In the genomic region with DNA sequence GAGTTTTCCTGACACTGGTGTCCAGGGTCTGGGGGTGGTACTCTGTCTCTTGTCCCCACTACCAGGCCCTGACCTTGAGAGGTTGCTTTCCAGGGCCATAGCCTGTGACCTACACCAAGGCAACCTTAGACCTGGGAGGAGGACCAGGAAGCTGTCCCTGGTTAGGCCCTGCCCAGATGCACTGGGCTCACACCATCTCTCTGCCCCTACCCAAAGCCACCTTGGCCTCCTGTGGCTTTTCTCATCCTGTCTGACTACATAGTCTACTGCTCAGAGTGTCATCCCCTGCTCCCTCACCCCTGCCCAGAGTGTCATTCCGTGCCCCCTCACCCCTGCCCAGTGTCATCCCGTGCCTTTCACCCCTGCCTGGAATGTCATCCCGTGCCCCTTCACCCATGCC, we compare ENCODE assay signal across 14 mouse cellular contexts. TPM values are rescaled to one million over a fixed set of nuclear protein-coding genes. Genes with fewer than 3 reads are reported as not detected.
DNase-seq lines count a peak whose midpoint lies in the region; ATAC-seq and TF ChIP-seq lines count a peak whose summit lies in the region.
"Had no signal": no experiment of that assay in that cellular context is flagged by ENCODE, and none has a peak within 500 bp of the region (broad histone marks: within the 10 kb centered on the region; RNA-seq: fewer than 3 reads in every experiment).

No protein-coding gene starts in this region.

- TF ChIP-seq EP300 in stomach, postnatal 0 days (optimal IDR thresholded peaks at IDR 0.05): no peak

- H3K36me3 ChIP-seq in heart, embryonic 12.5 days: peaks cover 37% of the 10 kb centered on the region
- H3K36me3 ChIP-seq in stomach, embryonic 16.5 days (ENCODE audit: control insufficient read depth, insufficient read depth, low read length): peaks cover 7% of the 10 kb centered on the region; the same call in 1 of the 2 replicates
- H3K36me3 ChIP-seq in stomach, postnatal 0 days (ENCODE audit: control insufficient read depth, insufficient read depth, low read length): peaks cover 4% of the 10 kb centered on the region; the same call in 1 of the 2 replicates
- 0 out of 2 replicates have a peak, but pooled peaks cover 6% of the 10 kb centered on the region for H3K36me3 ChIP-seq in liver, embryonic 16.5 days (ENCODE audit: control insufficient read depth, insufficient read depth)

- TF ChIP-seq CTCF in stomach, postnatal 0 days (IDR thresholded peaks at IDR 0.05; ENCODE audit: low read depth): no peak

- H3K4me2 ChIP-seq in heart, embryonic 12.5 days: peak overlapping the region; percentile 51
- no peak overlapping the region for H3K4me2 ChIP-seq in stomach, embryonic 16.5 days (ENCODE audit: low read depth, low read length)
- H3K4me2 ChIP-seq in stomach, postnatal 0 days (replicated peaks; ENCODE audit: low read depth): no peak overlapping the region
- peak overlapping the region; percentile 74 for H3K4me2 ChIP-seq in liver, embryonic 16.5 days (ENCODE audit: low read depth, low read length)
- H3K4me2 ChIP-seq: heart, embryonic 15.5 days had no signal

- DNase-seq in heart, postnatal 36 days: no peak
- no peak for DNase-seq in stomach, postnatal 0 days (ENCODE audit: low spot score)
- no peak for DNase-seq in embryo, embryonic 10 days (ENCODE audit: low spot score)
- no peak for DNase-seq in ovary, postnatal 14 days (ENCODE audit: low spot score)
- DNase-seq: adrenal gland, postnatal 25 days; cerebellum, adult 18-20 months; kidney, adult 18-20 months; left cerebral cortex, postnatal 4 days; lung, postnatal 4 days had no signal

- H3K4me3 ChIP-seq in heart, embryonic 12.5 days: no peak overlapping the region
- H3K4me3 ChIP-seq in stomach, embryonic 16.5 days (replicated peaks; ENCODE audit: low read length): no peak overlapping the region
- H3K4me3 ChIP-seq in stomach, postnatal 0 days (ENCODE audit: low read depth, low read length): no peak overlapping the region
- H3K4me3 ChIP-seq in liver, embryonic 16.5 days (ENCODE audit: low read depth, low read length): peak overlapping the region; percentile 31
- H3K4me3 ChIP-seq: heart, embryonic 15.5 days had no signal

- ATAC-seq in heart, embryonic 12.5 days (ENCODE audit: insufficient number of reproducible peaks, low FRiP score): 0 out of 2 replicates have a peak, but pooled peaks have one; percentile 20
- peak; percentile 12; the same call in 1 of the 2 replicates for ATAC-seq in stomach, embryonic 16.5 days (ENCODE audit: insufficient read depth, low FRiP score)
- ATAC-seq in stomach, postnatal 0 days (ENCODE audit: low FRiP score, low TSS enrichment): no peak
- ATAC-seq in liver, embryonic 16.5 days (ENCODE audit: low read depth): peak; percentile 50
- ATAC-seq in frontal cortex, adult (ENCODE audit: low TSS enrichment): no peak

- H3K9ac ChIP-seq in heart, embryonic 12.5 days: no peak overlapping the region; the same call in 1 of the 2 replicates
- H3K9ac ChIP-seq in stomach, embryonic 16.5 days (ENCODE audit: low read length): no peak overlapping the region
- no peak overlapping the region for H3K9ac ChIP-seq in stomach, postnatal 0 days (ENCODE audit: low read length)
- H3K9ac ChIP-seq in liver, embryonic 16.5 days (ENCODE audit: low read depth, low read length): peak overlapping the region; percentile 66
- H3K9ac ChIP-seq: heart, embryonic 15.5 days had no signal

- peaks cover 35% of the 10 kb centered on the region for H3K4me1 ChIP-seq in heart, embryonic 12.5 days (replicated peaks)
- H3K4me1 ChIP-seq in stomach, embryonic 16.5 days (ENCODE audit: control insufficient read depth, insufficient read depth, low read length): no peaks in the 10 kb centered on the region
- H3K4me1 ChIP-seq in stomach, postnatal 0 days (replicated peaks; ENCODE audit: control insufficient read depth, insufficient read depth): no peaks in the 10 kb centered on the region
- peaks cover 61% of the 10 kb centered on the region for H3K4me1 ChIP-seq in liver, embryonic 16.5 days (ENCODE audit: control insufficient read depth, low read depth, low read length)

- H3K9me3 ChIP-seq in heart, embryonic 12.5 days (replicated peaks): no peaks in the 10 kb centered on the region
- no peaks in the 10 kb centered on the region for H3K9me3 ChIP-seq in stomach, embryonic 16.5 days (replicated peaks; ENCODE audit: control insufficient read depth, low read length)
- H3K9me3 ChIP-seq in stomach, postnatal 0 days (ENCODE audit: control insufficient read depth, low read length): no peaks in the 10 kb centered on the region
- no peaks in the 10 kb centered on the region for H3K9me3 ChIP-seq in liver, embryonic 16.5 days (replicated peaks; ENCODE audit: control insufficient read depth, low read length)
- H3K9me3 ChIP-seq: heart, embryonic 15.5 days had no signal

- 24% methylated on average over 3 of the region's 3 CpGs for WGBS in heart, embryonic 12.5 days
- WGBS in stomach, embryonic 16.5 days: 57% methylated on average over 3 of the region's 3 CpGs
- WGBS in stomach, postnatal 0 days: 59% methylated on average over 3 of the region's 3 CpGs
- WGBS in liver, embryonic 16.5 days (ENCODE audit: insufficient replicate concordance): 25% methylated on average over 3 of the region's 3 CpGs

- peak overlapping the region; percentile 42 for H3K27ac ChIP-seq in heart, embryonic 12.5 days (ENCODE audit: poor library complexity, severe bottlenecking)
- no peak overlapping the region for H3K27ac ChIP-seq in stomach, embryonic 16.5 days (ENCODE audit: low read length)
- H3K27ac ChIP-seq in stomach, postnatal 0 days (replicated peaks): no peak overlapping the region
- H3K27ac ChIP-seq in liver, embryonic 16.5 days (ENCODE audit: low read length): peak overlapping the region; percentile 89
- H3K27ac ChIP-seq: heart, embryonic 15.5 days had no signal

- no peaks in the 10 kb centered on the region for H3K27me3 ChIP-seq in heart, embryonic 12.5 days (replicated peaks)
- no peaks in the 10 kb centered on the region for H3K27me3 ChIP-seq in stomach, embryonic 16.5 days (ENCODE audit: control insufficient read depth, insufficient read depth, low read length)
- H3K27me3 ChIP-seq in stomach, postnatal 0 days (ENCODE audit: control insufficient read depth, insufficient read depth, low read length): no peaks in the 10 kb centered on the region
- no peaks in the 10 kb centered on the region for H3K27me3 ChIP-seq in liver, embryonic 16.5 days (ENCODE audit: control insufficient read depth, insufficient read depth, low read depth, low read length)
- H3K27me3 ChIP-seq: heart, embryonic 15.5 days had no signal

- intact Hi-C loops in heart, postnatal 36 days (cut with DNase I): no loop called here

RNA-seq across cellular contexts. Expression of a gene that starts 19.6 kb away (rescaled TPM):
- 21.9 and 22.8 TPM in 2 replicates for polyA plus RNA-seq in heart, embryonic 12.5 days (2016; fragmentation: Nextera tagmentation; extraction: Ambion mirVana)
- total RNA-seq in heart, postnatal 36 days (2021): 10 to 100 TPM; 20.1 to 20.7 TPM
- polyA plus RNA-seq in stomach, embryonic 16.5 days (2015; fragmentation: Nextera tagmentation; extraction: Ambion mirVana): 18.0 and 22.4 TPM in 2 replicates
- 9.4 and 10.8 TPM in 2 replicates for polyA plus RNA-seq in stomach, postnatal 0 days (2015; fragmentation: Nextera tagmentation; extraction: Ambion mirVana)
- 8.8 and 10.5 TPM in 2 replicates for polyA plus RNA-seq in liver, embryonic 16.5 days (2015; fragmentation: Nextera tagmentation; extraction: Ambion mirVana)

Comparison
In these comparisons a context has a peak if more than half of its experiments do, and no peak if none do; other contexts are left out.
1. ATAC-seq: peak in heart, embryonic 12.5 days (single experiment), stomach, embryonic 16.5 days (single experiment) and liver, embryonic 16.5 days (single experiment); none in stomach, postnatal 0 days (single experiment) and frontal cortex, adult (single experiment).
2. H3K27ac ChIP-seq: peak in heart, embryonic 12.5 days (single experiment) and liver, embryonic 16.5 days (single experiment); none in stomach, embryonic 16.5 days (single experiment) and stomach, postnatal 0 days (single experiment).
3. H3K4me2 ChIP-seq: peak in heart, embryonic 12.5 days (single experiment) and liver, embryonic 16.5 days (single experiment); none in stomach, embryonic 16.5 days (single experiment) and stomach, postnatal 0 days (single experiment).